Mouse (Mus musculus) lung, postnatal 14 days (tissue): ENCODE data around the gene Hdac6.
A peak's percentile ranks its signal among the peaks of the same experiment; 100 is the strongest.

ENCODE experiments used
- DNase-seq: peaks from one replicate; pipeline ENCODE4 v3.0.0; 2021

Gene Hdac6

DNA sequence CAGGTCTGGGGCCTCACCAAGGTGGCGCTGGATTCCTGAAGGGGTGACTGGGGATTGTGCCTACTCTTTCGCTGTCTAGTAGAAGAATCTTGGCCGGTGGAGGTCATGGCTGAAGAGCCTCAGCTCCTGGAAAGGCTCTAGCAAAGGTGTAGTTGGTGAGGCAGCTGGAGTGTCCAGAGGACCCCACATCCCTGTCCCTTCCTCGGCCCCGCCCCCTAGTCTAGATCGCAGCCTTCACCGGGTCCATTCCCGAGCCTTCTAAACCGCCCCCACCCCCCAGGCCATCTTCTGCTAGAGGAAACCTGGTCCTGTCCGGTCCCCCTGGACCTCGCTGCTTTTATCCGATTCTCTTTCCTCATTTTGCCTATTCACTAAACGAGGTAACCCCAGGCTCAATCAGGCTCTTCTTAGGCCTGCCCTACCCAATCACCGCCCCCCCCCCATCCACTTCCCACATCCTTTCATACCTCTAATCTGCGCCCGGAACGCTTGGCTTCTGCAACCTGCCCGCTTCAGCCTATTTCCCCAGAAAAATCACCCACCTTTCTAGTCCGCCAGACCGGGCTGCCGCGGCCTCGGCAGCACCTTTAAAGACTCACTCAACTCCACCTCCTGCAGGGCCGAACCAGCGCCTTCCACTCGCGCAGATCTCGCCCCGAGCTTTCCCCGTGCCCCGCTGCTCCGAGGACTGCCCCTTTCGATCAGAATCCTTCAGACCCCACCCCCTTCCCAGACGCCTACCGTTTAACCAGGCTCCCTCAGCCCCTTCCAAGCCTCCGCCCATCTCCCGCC is at the start of gene Hdac6:
TSS of gene Hdac6 (minus strand) at position 782 of the 792 bp plus-strand sequence.
- DNase-seq: no peak

DNA sequence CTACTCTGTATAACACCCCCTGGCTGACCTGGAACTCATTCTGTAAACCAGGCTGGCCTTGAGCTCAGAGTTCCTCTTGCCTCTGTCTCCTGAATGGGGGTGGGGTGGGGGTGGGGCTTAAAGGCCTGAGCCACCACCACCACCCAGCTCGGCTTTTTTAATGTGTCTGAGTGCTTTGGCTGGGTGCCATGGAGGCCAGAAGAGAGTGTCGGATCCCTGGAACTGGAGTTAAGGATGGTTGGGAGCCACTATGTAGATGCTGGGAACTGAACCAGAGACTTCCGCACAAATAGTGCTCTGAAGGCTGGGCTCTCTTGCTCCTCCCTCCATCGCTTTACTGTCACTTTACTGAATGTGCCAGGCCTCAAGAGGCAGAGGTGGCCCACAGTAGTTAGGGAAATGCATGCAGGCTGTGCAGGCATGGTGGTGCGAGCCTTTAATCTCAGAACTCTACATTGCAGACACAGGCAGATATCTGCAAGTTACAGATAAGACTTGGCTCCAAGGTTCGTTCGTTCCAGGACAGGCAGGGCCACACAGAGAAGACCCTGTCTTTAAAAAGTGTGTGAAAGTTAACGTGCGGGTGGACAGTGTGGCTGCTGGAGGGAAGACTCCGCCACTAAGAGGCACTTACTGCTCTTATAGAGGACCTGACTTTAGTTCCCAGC is 45.5 kb upstream of the Hdac6 start:
- DNase-seq: no peak

DNA sequence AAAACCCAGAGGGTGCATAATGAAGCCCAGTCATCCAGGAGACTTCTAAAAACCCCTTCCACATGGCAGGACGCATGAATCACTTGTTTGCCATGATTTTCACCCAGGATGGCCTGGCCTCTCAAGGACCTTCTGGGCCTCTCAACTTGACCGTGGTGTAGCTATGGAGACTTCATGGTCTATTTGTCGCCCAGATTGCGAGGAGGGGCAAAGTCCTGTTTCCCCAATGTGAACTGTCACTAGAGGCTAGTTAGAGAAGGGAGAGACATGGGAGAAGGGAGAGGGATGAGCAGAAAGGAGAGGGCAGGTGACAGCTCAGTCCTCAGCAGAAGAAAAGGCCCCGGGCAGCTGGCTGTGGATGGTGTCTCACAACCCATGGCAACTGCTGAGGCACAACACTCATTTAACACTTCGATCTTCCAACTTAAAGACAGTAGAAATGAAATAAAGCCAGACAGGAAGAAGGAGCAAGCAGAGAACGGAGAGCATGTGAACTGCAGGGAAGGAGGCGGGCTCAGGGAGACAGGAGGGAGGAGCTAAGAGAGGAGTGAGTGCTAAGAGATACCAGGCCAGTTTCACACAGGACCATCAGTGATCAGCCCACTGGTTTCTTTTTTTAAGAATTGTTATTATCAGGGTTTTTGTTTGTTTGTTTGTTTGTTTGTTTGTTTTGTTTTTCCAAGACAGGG is 44.8 kb upstream of the Hdac6 start:
- no peak for DNase-seq

DNA sequence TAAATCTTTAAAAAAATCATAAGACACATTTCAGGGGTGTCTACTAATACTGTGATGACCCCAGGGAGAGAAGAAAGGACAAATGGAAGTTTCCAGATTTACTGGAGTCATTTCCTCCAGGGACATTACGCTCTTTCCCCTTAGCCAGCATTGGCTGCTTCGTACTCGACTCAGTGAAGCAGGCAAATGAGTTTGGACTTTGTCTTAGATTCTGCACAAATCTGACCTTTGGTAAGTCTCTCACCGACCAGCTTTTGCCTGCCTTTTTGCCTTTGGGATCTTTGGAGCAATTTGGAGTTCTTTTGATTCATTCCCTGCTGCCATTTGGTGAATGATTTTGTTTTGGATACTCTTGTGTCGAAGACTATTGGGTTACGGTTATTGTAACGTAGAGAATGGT is 33.7 kb upstream of the Hdac6 start:
- no peak for DNase-seq

DNA sequence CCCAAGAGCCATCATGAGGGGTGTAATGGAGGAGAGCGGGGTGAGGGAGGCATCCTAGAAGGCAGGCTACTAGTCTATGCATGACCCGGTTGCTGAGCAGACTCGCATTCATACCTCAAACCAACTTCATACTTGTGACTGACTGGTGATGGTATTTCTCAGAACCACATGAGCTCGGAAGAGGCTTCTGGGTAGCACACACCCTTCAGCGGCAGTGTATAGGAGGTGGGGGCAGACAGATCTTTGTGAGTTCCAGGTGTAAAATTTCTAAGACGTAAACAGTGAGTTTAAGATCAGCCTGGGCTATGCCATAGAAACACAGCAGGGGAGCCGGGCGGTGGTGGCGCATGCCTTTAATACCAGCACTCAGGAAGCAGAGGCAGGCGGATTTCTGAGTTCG is 30.2 kb upstream of the Hdac6 start, which contains the start of gene Gata1:
TSS of gene Gata1 (minus strand) at position 180 of the 400 bp plus-strand sequence.
- DNase-seq: no peak

DNA sequence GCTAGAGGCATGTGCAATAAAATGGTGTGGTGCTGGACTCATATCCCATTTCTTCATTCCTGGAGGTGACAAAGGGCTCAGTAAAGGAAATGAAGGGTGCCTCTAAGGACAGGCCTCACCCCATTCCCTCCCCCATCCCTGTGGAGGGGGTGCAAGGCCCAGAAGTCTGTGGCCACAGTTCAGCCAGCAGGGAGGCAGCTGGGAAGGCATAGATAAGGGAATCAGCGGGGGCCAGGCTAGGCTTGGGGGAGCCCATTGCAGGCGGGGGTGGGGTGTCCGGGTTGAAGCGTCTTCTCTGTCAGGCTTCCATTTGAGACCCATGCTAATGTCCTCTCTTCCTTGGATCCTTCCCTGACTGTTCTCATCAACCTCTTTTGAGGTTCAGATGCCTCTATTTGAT is 23.6 kb upstream of the Hdac6 start:
- no peak for DNase-seq

DNA sequence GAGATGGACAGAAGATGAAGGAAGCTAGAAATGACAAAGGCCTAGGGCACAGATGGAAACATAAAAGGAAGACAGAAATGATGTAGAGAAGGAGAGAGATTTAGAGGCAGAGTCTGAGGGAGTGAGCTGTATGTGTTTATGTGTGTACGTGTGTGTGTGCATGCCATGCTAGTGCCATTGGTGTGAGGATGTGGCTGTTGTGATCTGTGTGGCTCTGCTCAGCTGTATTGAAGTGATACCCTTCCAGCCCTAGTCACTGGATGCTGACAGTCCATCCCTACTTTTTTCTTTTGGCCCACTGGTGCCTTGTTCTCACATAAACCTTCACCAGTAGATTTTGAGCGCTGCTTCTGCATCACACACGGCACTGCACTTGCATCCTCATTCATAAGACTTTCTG is 21.2 kb upstream of the Hdac6 start:
- DNase-seq: no peak

DNA sequence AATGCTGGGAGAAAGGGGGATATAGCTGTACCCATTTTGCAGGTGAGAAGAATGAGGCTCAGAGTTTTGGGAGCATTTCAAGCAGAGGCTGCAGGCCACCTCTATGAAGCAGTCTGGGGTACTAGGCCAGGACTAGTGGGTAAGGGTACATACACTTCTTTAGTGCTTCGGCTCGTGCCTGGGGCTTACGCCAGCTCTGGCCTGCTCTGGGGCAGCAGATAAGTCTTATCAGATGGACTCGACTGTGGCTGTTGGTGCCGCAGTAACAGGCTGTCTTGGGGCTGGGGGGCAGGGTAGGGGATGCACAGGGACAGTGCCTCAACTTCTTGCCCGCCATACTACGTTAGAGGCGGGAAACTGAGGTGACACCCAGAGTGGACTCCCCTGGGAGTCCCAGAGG is 20.5 kb upstream of the Hdac6 start:
- DNase-seq: no peak

DNA sequence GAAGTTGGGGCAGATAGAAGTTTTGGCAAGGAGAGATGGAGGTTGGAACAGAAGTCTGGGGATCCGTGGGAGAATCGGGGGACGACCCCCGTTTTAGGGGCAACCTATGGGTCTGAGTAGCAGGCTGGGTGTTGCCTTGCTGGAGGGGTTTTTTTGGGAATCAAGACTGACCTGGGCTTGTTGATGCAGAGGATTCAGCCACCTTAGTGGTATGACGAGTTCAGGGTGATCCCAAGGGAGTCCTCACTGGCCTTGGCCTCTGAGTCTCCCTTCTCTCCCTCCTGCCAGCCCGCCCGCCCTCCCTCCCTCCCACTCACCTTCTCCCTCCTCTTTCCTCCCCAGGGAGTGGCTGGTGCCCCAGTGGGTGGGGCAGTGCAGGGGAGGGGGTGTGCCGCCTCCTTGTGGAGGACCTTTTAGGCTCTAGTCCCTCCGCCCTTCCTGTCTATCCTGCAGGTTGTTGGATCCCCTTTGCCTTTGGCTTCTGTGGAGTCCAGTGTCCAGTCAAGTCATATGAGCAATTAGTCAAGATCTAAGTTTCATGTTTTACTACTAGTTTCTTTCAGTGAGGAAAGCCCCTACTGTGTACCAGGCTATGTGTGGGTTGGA is 20.0 kb upstream of the Hdac6 start:
- no peak for DNase-seq

DNA sequence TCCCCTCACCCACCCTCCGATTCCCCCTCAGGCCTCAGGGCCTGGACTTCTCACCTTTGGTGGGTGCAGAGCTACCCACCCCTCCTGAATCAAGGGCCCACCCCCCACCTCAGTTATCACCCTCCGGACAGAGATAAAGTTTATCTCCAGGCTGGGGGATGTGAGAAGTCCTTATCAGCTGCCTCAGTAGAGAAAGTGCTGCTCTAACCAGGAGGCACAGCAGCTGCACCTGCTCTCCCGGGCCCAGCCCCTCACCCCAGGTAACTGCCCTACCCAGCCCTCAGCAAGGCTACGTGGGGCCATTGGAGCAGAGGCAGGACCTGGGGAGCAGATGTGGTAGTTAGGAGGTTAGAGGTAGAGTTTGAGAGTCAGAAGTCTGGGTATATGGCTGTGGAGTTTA is 18.5 kb upstream of the Hdac6 start:
- no peak for DNase-seq

DNA sequence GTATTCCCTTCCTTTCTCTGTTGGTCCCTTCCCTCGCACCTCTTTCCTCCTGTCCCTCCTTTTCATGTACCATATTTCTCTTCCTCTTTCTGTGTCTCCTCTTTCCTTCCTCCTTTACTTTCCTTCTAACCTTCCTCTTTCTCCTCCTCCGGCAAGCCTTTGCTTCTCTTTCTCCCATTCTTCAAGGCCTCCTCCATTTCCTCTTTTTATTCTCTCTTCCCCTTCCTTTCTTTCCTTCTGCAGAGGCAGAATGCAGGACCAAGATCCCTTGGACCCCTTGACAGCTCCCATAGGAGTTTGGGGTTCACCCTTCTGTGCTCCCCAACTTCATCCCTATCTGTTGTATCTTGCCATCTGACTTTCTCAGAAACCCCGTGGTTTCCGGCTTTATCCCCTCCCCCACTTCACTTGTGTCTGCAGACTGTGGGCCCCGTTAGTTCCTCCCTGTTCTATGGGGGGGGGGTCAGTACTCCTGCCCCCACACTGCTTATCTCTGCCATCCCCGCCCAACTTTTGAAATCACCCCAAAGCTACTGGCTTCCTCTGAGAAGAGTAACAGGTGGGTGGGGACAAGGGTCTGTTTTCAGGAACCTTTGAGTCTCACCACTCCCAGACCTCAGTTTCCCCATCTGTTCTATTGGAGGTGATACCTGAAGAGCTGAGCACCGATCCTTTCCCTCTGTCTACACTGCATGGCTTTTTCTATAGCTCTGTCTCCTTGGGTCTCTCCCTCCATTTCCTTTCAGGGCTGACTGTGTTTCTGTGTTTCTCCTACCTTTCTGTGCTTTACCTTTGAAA is 16.3 kb upstream of the Hdac6 start:
- no peak for DNase-seq

DNA sequence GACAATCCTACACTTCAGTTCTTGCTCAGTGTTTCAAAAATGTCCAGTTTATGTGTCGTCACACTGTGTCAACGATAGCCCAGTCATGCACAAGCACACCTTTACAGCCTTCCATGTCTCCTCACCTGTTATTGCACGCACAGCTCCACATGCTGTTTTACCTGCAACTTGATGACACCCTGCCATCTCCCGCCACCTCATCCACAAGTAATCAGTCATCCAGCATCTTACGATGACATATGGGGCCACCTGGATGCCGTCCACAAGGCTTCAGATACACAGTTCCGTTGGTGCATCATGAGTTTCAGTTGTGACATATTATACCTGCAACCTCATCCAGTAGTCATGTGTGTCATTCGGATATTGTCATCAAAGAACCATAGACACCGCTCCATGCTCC is 11.2 kb upstream of the Hdac6 start:
- DNase-seq: no peak

DNA sequence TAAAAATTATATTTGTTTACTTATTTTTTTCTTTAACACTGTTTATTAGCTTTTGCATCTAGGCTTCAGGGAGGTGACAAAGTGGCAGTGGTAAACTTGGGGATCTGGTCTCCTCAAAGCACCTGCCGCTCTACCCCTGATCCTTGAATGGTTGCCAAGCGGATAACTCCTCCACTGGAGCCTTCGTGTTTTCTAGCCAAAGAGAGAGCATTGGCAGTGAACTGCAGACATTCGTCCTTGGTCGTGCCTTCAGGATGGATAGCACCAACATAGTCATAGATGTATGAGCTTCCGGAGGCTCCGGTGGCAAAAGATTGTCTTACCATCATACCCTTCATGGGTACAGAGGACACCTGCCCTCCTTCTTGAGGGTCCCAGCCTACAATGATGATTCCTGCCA is 2.4 kb upstream of the Hdac6 start:
- DNase-seq: no peak

DNA sequence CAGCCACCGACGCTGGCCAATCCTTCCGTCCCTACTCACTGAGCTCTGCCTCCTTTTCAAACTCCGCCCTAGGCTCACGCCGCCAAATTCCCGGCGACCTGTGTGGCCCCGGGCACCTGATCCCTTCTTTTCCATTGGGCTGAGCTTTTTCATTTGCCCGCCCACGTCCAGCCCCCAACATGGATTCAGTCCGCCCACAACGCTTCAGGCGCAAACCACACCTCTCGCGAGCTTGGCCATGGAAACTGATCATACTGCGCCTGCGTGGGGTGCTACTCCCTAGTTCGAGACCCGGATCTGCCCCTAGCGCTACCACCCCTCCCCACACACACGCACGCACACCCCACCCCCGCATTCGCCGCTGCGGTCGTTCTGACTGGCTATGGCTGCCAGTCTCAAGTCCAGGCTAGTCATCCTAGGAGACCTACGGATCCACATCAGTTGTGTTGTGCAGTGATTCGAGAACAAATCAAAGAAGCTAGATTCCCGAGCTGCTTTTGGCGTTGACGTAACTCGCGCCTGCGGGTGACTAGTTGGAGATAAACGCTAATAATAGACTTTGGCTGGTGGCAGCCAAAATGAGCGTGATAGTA is 307 bp upstream of the Hdac6 start:
- DNase-seq: peak; percentile 90

DNA sequence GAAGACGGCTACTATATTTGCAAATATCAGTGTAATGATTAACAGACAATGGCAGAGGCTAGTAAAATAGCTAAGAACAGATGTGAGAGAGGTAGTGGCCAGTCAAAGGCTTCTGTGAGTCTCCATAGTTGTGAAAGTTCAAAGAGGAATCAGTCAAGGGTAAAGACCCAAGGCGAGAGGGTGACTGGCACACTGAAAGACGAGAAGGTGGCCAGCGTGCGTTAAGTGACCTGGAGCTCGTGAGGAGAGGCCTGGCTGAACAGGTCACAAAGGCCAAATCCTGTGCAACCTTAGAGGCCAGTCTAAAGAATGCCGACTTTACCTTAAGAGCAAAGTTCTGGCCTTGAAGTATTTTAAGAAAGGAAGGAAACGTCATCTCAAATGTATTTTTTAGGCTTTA is 2.1 kb downstream of the Hdac6 start:
- DNase-seq: no peak

DNA sequence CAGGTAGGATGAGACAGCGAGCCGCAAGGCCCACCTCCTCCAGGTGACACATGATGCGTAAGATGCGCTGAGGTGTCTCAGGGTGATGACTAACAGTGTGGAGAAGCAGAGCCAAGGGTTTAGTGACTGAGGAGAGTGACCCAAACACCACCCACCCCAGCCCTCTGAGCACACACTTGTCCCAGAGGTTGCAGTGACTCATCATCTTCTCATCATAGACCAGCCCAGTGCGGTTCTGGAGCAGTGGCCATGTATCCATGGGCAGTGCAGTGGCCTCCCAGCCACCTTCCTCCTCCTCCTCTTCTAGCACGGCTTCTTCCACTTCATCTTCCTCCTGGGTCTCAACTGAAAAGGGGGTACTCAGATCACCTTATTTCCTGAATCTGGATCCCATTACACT is 10.0 kb downstream of the Hdac6 start:
- no peak for DNase-seq

DNA sequence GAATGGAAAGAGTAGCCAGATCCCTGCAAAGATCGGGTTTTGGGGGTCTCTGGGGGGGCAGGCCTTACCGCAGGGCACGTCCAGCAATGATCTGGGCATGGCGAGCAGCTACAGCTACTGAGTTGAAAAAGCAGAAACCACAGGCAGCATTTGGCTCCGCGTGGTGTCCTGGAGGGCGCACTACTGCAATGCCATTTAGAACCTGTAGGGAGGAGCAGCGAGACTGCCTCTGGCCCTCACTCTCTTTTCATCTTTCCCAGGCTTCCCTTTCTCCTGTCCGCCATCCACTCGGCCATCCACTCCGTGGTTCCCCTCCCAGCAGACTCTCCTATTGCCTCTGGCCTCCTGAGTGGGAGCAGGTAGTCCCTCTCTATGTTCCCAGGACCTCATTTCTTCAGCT is 10.8 kb downstream of the Hdac6 start:
- DNase-seq: no peak

DNA sequence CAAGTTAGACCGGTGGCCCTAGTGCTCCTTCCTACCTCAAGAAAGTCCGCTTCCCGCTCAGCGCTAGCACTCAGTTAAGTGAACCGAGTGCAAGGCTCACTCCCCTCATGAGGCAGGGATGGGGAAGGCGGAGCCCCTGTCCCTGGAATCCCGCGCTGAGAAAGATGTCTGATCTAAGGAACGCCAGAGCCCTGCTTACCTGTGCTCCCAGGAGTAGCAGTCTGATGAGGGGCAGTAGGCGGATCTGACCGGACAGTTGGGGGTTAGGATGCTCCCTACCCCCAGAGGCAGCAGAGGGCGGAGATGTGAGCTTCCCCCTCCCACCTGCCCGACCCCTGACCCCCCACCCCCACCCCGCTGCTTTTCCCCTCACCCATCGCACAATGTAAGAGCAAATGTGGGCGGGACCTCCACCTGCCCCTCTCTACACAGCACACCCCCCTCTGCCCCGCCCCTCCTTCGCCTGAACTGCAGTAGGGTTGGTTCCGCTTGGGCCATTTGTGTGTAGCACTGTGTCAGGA is 19.4 kb downstream of the Hdac6 start, which contains the start of gene Eras:
TSS of gene Eras (minus strand) at position 338 of the 521 bp plus-strand sequence.
- no peak for DNase-seq

DNA sequence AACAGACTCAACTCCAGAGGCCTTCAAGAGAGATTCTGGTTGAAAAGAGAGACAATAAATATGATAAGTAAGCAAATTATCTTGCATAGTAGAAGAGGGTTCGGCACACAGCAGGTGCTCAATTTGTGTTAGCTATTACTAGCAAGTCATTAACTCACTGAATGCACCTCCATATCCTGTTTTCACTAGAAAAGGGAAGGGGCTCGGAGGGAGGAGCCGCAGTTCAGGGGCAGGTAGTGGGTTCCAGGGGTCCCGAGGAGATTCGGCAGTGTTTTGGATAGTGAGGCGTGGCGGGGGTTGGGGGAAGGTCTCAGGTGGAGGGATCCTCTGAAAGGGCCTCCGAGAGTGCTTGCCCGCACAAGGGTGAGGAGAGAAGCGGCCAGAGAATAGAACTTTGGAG is 20.6 kb downstream of the Hdac6 start:
- no peak for DNase-seq

DNA sequence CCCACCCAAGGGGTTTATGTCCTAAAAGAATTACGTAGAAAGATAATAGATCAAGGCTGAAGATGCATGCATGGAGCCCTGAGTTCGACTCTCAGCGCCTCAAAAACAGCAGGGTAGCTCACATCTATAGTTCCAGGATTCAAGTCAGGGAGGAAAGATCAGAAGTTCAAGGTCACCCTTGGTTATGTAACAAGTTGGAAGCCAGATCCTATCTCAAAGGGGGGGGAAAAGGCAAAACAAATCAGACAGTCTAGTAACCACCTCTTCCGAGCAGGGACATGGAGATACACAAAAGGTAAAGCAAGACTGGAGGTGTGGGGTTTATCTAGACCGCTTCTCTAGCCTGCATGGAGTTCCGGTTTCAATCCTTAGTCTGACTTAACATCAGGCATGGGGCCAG is 21.4 kb downstream of the Hdac6 start:
- no peak for DNase-seq

DNA sequence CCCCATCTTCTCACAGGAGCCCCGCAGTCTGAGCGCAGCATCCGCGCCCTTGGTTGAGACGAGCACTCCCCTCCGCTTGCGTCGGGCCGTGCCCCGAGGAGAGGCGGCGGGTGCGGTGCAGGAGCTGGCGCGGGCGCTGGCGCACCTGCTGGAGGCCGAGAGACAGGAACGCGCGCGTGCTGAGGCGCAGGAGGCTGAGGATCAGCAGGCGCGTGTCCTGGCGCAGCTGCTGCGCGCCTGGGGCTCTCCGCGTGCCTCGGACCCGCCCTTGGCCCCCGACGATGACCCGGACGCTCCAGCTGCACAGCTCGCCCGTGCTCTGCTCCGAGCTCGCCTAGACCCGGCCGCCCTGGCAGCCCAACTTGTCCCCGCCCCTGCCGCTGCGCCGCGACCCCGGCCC is 25.7 kb downstream of the Hdac6 start:
- no peak for DNase-seq
